Mouse (Mus musculus) lung, adult 2 months (tissue): ENCODE measurements around the gene Tardbp. TPM values are rescaled to one million over a fixed set of nuclear protein-coding genes. Genes with fewer than 3 reads are reported as not detected.

Experiments
- DNase-seq: peaks from one replicate; pipeline ENCODE4 v3.0.0; 2022
- H3K4me1 ChIP-seq: fragments of 200-500 bp; 2 replicates; pipeline ENCODE4 v1.6.1; 2011; ENCODE audit warnings: low read length; ENCODE audit not compliant: control insufficient read depth, insufficient read depth
- H3K4me3 ChIP-seq: fragments of 200-500 bp; replicated peaks from 2 replicates; pipeline ENCODE3; 2011; ENCODE audit warnings: low read depth, mild to moderate bottlenecking, control low read depth, low read length; ENCODE audit errors: extremely low read depth
- CTCF ChIP-seq: fragments of 200-500 bp; IDR thresholded peaks from 2 replicates; pipeline ENCODE4 v1.5.1; 2011; ENCODE audit warnings: mild to moderate bottlenecking, low read length, control low read depth; ENCODE audit not compliant: insufficient read depth
- POLR2A ChIP-seq: fragments of 200-500 bp; IDR thresholded peaks from 2 replicates; pipeline ENCODE4 v1.6.1; 2011; ENCODE audit warnings: low read depth, mild to moderate bottlenecking, control low read depth, low read length, borderline replicate concordance; ENCODE audit errors: extremely low read depth
- WGBS: fragments of 180-500 bp; shearing (Covaris S2); methylation state at CpG from one replicate; pipeline ENCODE4 v1.1.7; 2018; 5-methylcytosine and 5-hydroxymethylcytosine counted together
- polyA plus RNA-seq: library from polyadenylated mRNA; depleted of rRNA; stranded (reverse); fragments of >200 nt; gene quantifications from 2 replicates; pipeline ENCODE4 v1.2.3, GENCODE M21; 2012; rRNA removed

Gene Tardbp
- 56.4 and 112 TPM in 2 replicates for polyA plus RNA-seq

DNA sequence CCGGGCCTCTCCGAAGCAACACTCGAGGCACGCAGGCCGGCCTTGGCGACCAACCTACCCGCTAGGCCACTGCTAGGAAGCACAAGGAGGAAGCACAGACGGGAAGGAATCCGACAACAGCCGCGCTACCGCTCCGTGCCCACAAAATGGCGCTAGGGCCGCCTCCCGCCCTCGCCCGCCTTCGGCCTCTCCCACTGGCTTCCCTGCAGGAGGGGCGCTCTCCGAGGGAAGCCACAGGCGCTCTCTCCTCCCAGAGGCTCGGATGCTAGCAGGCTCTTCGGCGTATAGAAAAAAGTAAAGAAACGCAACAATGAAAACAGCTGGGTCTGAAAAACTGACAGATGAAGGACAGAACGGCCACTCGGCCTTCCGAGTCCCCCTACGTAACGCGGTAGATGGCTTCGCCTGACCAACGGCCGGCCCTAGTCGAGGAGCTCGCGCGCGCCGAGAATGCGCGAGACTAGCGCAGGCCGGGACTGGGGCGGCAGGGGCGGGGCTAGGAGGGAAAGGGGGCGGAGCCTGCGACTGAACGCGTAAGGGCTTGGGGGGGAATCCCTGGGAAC is at the start of gene Tardbp:
Gene Tardbp (minus strand): TSS at position 397 of the 563 bp plus-strand sequence.
- peaks cover 9% of the 10 kb centered on the region; the same call in 1 of the 2 replicates for H3K4me1 ChIP-seq
- under 1% methylated on average over 51 of the region's 51 CpGs for WGBS
- peak within 1 kb of the TSS; percentile 98 for H3K4me3 ChIP-seq
- peak; percentile 98 for TF ChIP-seq POLR2A
- no peak for TF ChIP-seq CTCF
- peak; percentile 92 for DNase-seq

- 35% methylated on average over 16 of the region's 16 CpGs for WGBS
- no peak overlapping the region for H3K4me3 ChIP-seq
- DNase-seq: peak; percentile 28
- peak; percentile 53; the same call in 1 of the 2 replicates for TF ChIP-seq POLR2A
- no peak for TF ChIP-seq CTCF
- H3K4me1 ChIP-seq: peaks cover 9% of the 10 kb centered on the region; the same call in 1 of the 2 replicates
Observed at GRCm38 (mm10) chr4:148676188-148676960, 49.6 kb upstream of the Tardbp start.

GRCm38 (mm10) chr4:148675043-148675442 is 48.2 kb upstream of the Tardbp start:
- DNase-seq: no peak
- 52% methylated on average over 7 of the region's 7 CpGs for WGBS
- Histone ChIP-seq H3K4me1 (peaks cover 8% of the 10 kb centered on the region; the same call in 1 of the 2 replicates), H3K4me3 (no peak overlapping the region)
- no peak for TF ChIP-seq CTCF
- no peak for TF ChIP-seq POLR2A

GRCm38 (mm10) chr4:148671230-148671947 is 44.6 kb upstream of the Tardbp start:
- DNase-seq: no peak
- Histone ChIP-seq H3K4me1 (peaks cover 4% of the 10 kb centered on the region; the same call in 1 of the 2 replicates), H3K4me3 (no peak overlapping the region)
- TF ChIP-seq CTCF (no peak), POLR2A (no peak)
- WGBS: 19% methylated on average over 16 of the region's 16 CpGs

DNA sequence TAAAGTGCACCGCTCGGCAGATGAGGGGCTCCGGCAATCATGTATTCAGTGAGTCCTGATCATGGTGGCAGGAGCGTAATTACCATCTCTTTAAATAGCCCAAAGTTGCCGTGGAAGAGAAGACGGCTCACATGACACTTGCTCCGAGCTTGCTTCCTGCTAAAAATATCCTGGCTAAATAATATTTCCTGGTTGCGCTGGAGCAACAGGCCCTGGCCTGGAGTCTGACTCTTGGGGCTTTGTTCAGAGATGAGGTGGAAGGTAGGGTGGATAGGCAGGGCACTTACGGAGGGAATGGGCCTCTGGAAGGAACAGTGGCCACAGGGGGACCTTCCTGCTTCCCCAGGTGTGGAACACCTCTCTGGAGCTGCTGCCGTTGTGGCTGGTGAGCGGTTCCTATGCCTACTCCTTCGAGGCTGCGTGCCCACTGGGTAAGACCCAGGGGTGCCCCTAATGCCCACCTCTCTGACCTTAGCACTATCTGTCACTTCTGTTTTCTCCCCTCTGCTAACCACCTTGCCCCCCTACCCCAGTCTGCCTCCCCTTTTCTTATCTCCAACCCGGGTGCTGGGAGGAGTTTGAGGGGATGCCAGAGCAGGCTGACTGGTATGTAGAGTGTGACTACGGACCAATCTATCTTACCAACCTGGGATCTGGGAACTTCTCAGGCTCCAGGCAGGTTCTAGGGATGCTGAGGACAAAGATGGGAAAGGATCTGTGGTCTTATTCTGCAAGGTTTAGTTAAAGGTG is 40.4 kb upstream of the Tardbp start:
- no peak for DNase-seq
- no peaks in the 10 kb centered on the region for H3K4me1 ChIP-seq
- H3K4me3 ChIP-seq: no peak overlapping the region
- WGBS: 74% methylated on average over 15 of the region's 15 CpGs
- no peak for TF ChIP-seq CTCF
- TF ChIP-seq POLR2A: no peak

- 69% methylated on average over 6 of the region's 6 CpGs for WGBS
- H3K4me1 ChIP-seq: no peaks in the 10 kb centered on the region
- TF ChIP-seq CTCF: no peak
- no peak for TF ChIP-seq POLR2A
- H3K4me3 ChIP-seq: no peak overlapping the region
- no peak for DNase-seq
Observed at GRCm38 (mm10) chr4:148664021-148664420, 37.2 kb upstream of the Tardbp start.

GRCm38 (mm10) chr4:148663326-148663725 is 36.5 kb upstream of the Tardbp start:
- no peak for DNase-seq
- Histone ChIP-seq H3K4me1 (no peaks in the 10 kb centered on the region), H3K4me3 (no peak overlapping the region)
- 51% methylated on average over 7 of the region's 7 CpGs for WGBS
- TF ChIP-seq POLR2A (no peak), CTCF (no peak)

DNA sequence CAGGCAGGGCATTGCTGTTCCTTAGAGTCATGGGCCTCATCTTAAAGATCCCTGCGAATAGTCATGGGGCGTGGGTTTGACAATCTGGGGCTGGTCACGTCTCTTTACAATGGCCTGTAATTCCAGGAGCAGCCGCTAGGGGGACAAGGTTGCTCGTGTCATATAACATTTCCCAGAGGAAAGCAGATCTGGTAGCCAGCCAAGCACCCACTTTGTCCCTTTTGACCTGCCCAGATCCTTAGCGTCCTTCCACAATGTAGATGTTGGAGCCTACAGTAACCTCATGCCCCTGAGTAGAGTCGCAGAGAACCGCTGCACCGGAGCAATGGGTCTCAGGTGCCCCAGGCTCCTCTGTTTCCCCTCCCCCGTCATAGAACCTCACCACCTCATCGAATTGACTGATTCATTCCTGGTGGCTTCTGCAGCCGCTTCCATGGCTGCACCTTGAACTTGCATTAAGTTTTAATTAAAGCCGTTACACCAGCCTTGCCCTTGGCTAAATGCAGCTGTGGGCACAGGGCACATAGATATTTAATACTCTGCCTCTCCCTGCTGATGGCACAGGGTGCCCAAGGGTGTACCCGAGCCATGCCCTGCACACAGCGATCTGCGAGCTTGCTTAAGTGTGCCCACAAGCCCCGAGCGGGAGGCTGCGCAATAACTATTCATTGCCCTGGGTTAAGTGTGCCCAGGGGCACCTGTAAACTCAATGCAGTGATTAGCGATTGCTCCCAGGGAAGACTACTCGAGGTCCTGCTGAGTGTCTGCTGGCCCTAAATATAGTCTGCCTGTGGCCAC is 35.5 kb upstream of the Tardbp start:
- Histone ChIP-seq H3K4me3 (no peak overlapping the region), H3K4me1 (no peaks in the 10 kb centered on the region)
- TF ChIP-seq POLR2A: no peak
- TF ChIP-seq CTCF: peak; percentile 82
- peak; percentile 83 for DNase-seq
- WGBS: 29% methylated on average over 21 of the region's 21 CpGs

DNA sequence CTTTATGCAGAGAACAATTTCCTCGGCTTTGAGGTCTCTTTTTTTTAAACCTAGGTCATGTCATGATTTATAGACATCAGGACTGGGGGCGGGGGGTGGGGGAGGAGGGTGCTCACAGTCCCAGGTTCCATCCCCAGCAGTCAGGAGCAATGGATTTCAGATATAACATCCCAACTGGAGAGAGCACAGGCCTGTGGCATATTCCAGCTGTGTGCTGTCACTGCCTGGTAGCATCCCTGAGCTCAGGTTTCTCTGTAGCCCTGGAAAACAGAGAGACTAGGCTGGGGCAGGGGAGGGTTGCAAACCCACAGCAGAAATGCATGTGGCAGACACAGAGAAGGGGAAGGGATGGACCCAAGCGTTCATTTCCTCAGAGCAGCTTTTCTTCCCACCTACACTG is 33.4 kb upstream of the Tardbp start:
- no peak for TF ChIP-seq CTCF
- no peak for TF ChIP-seq POLR2A
- no peaks in the 10 kb centered on the region; the same call in 1 of the 2 replicates for H3K4me1 ChIP-seq
- 44% methylated on average over 3 of the region's 3 CpGs for WGBS
- DNase-seq: no peak
- no peak overlapping the region for H3K4me3 ChIP-seq
